Mouse (Mus musculus) intestine, embryonic 15.5 days (tissue): ENCODE data around the gene Fcrl1. TPM values are rescaled to one million over a fixed set of nuclear protein-coding genes. Genes with fewer than 3 reads are reported as not detected.
A peak's percentile ranks its signal among the peaks of the same experiment; 100 is the strongest.

Experiments
- ATAC-seq: fragments of 200-750 bp; cut with Nextera tagmentation; 2 replicates; pipeline ENCODE4 v1.8.0; 2017; ENCODE audit warnings: moderate TSS enrichment, moderate library complexity
- H3K27ac ChIP-seq: fragments of 300-500 bp; sonication (generic); 2 replicates; pipeline ENCODE4 v1.5.1; 2015; ENCODE audit warnings: mild to moderate bottlenecking, inconsistent platforms
- H3K27me3 ChIP-seq: fragments of 300-500 bp; sonication (generic); replicated peaks from 2 replicates; pipeline ENCODE4 v1.6.1; 2015; ENCODE audit warnings: inconsistent platforms
- H3K36me3 ChIP-seq: fragments of 300-500 bp; sonication (generic); 2 replicates; pipeline ENCODE4 v1.6.1; 2015; ENCODE audit warnings: inconsistent platforms
- H3K4me1 ChIP-seq: fragments of 300-500 bp; sonication (generic); replicated peaks from 2 replicates; pipeline ENCODE4 v1.6.1; 2015; ENCODE audit warnings: inconsistent platforms
- H3K4me2 ChIP-seq: fragments of 300-500 bp; sonication (generic); replicated peaks from 2 replicates; pipeline ENCODE4 v1.6.1; 2015; ENCODE audit warnings: mild to moderate bottlenecking, inconsistent platforms
- H3K4me3 ChIP-seq: fragments of 300-500 bp; sonication (generic); replicated peaks from 2 replicates; pipeline ENCODE4 v1.5.1; 2015; ENCODE audit warnings: inconsistent platforms
- H3K9ac ChIP-seq: fragments of 300-500 bp; sonication (generic); 2 replicates; pipeline ENCODE4 v1.6.1; 2015; ENCODE audit warnings: inconsistent platforms
- H3K9me3 ChIP-seq: fragments of 300-500 bp; sonication (generic); 2 replicates; pipeline ENCODE4 v1.6.1; 2016; ENCODE audit warnings: inconsistent platforms
- WGBS: fragments of 180-500 bp; shearing (Covaris S2); methylation state at CpG from one replicate; pipeline ENCODE4 v1.1.7; 2015; 5-methylcytosine and 5-hydroxymethylcytosine counted together
- polyA plus RNA-seq: library from polyadenylated mRNA; unstranded; fragments of >200 nt; fragmentation: Nextera tagmentation; extraction: Ambion mirVana; gene quantifications from 2 replicates; pipeline ENCODE4 v1.2.1, GENCODE M21; 2015

The Fcrl1 gene
- polyA plus RNA-seq, 1 experiment from 2014 or later, result 0.20 TPM

GRCm38 (mm10) chr3:87381806-87382712 lies 5.9 kb downstream of the Fcrl1 start:
- no peak for ATAC-seq
- Histone ChIP-seq H3K27me3 (no peaks in the 10 kb centered on the region), H3K9ac (no peak overlapping the region), H3K4me2 (no peak overlapping the region), H3K4me1 (no peaks in the 10 kb centered on the region), H3K27ac (no peak overlapping the region), H3K9me3 (no peaks in the 10 kb centered on the region), H3K36me3 (no peaks in the 10 kb centered on the region), H3K4me3 (no peak overlapping the region)
- WGBS, result 54% methylated on average over 6 of the region's 7 CpGs

GRCm38 (mm10) chr3:87383308-87383707 lies 7.1 kb downstream of the Fcrl1 start:
- Histone ChIP-seq H3K4me2 (no peak overlapping the region), H3K9ac (no peak overlapping the region), H3K36me3 (no peaks in the 10 kb centered on the region), H3K27me3 (no peaks in the 10 kb centered on the region), H3K27ac (no peak overlapping the region), H3K4me1 (no peaks in the 10 kb centered on the region), H3K4me3 (no peak overlapping the region), H3K9me3 (no peaks in the 10 kb centered on the region)
- 93% methylated on average over 3 of the region's 3 CpGs for WGBS
- ATAC-seq, result no peak

GRCm38 (mm10) chr3:87385105-87385504 lies 8.9 kb downstream of the Fcrl1 start:
- Histone ChIP-seq H3K27me3 (no peaks in the 10 kb centered on the region), H3K4me1 (no peaks in the 10 kb centered on the region), H3K4me2 (no peak overlapping the region), H3K9ac (no peak overlapping the region), H3K27ac (no peak overlapping the region), H3K9me3 (no peaks in the 10 kb centered on the region), H3K4me3 (no peak overlapping the region), H3K36me3 (no peaks in the 10 kb centered on the region)
- ATAC-seq, result no peak
- WGBS, result 78% methylated on average over 9 of the region's 9 CpGs

- H3K36me3 ChIP-seq, result no peaks in the 10 kb centered on the region
- peak overlapping the region; percentile 68 for H3K27ac ChIP-seq
- no peaks in the 10 kb centered on the region for H3K27me3 ChIP-seq
- H3K9ac ChIP-seq, result no peak overlapping the region
- ATAC-seq, result peak; percentile 59
- H3K9me3 ChIP-seq, result no peaks in the 10 kb centered on the region
- 57% methylated on average over 1 of the region's 1 CpGs for WGBS
- H3K4me2 ChIP-seq, result no peak overlapping the region
- H3K4me3 ChIP-seq, result no peak overlapping the region
- H3K4me1 ChIP-seq, result no peaks in the 10 kb centered on the region
Measured at GRCm38 (mm10) chr3:87390935-87391334, 14.7 kb downstream of the Fcrl1 start.

- H3K4me1 ChIP-seq, result no peaks in the 10 kb centered on the region
- no peaks in the 10 kb centered on the region for H3K36me3 ChIP-seq
- no peak overlapping the region for H3K9ac ChIP-seq
- no peak overlapping the region for H3K4me2 ChIP-seq
- no peak for ATAC-seq
- H3K27me3 ChIP-seq, result no peaks in the 10 kb centered on the region
- no peaks in the 10 kb centered on the region for H3K9me3 ChIP-seq
- 63% methylated on average over 4 of the region's 4 CpGs for WGBS
- H3K4me3 ChIP-seq, result no peak overlapping the region
- H3K27ac ChIP-seq, result no peak overlapping the region
Measured at GRCm38 (mm10) chr3:87398809-87399208, 22.6 kb downstream of the Fcrl1 start.

GRCm38 (mm10) chr3:87399906-87400305 lies 23.7 kb downstream of the Fcrl1 start:
- no peaks in the 10 kb centered on the region for H3K27me3 ChIP-seq

GRCm38 (mm10) chr3:87401321-87401720 lies 25.1 kb downstream of the Fcrl1 start:
- Histone ChIP-seq H3K9me3 (no peaks in the 10 kb centered on the region), H3K9ac (no peak overlapping the region), H3K27ac (no peak overlapping the region), H3K4me3 (no peak overlapping the region), H3K36me3 (no peaks in the 10 kb centered on the region), H3K4me1 (no peaks in the 10 kb centered on the region), H3K27me3 (no peaks in the 10 kb centered on the region), H3K4me2 (no peak overlapping the region)
- WGBS, result 62% methylated on average over 5 of the region's 5 CpGs
- ATAC-seq, result no peak

More at GRCm38 (mm10) chr3:87399906-87400305, 23.7 kb downstream of the Fcrl1 start:
- H3K4me2 ChIP-seq, result no peak overlapping the region
- H3K4me1 ChIP-seq, result no peaks in the 10 kb centered on the region
- H3K9ac ChIP-seq, result no peak overlapping the region
- 77% methylated on average over 4 of the region's 4 CpGs for WGBS
- no peaks in the 10 kb centered on the region for H3K9me3 ChIP-seq
- ATAC-seq, result no peak
- no peak overlapping the region for H3K27ac ChIP-seq
- H3K36me3 ChIP-seq, result no peaks in the 10 kb centered on the region
- H3K4me3 ChIP-seq, result no peak overlapping the region

- Histone ChIP-seq H3K4me3 (no peak overlapping the region), H3K9me3 (no peaks in the 10 kb centered on the region), H3K4me1 (no peaks in the 10 kb centered on the region), H3K27ac (no peak overlapping the region), H3K4me2 (no peak overlapping the region), H3K9ac (no peak overlapping the region), H3K36me3 (no peaks in the 10 kb centered on the region), H3K27me3 (no peaks in the 10 kb centered on the region)
- WGBS, result 17% methylated on average over 4 of the region's 4 CpGs
- no peak for ATAC-seq
Measured at GRCm38 (mm10) chr3:87408171-87408570, 32.0 kb downstream of the Fcrl1 start.

GRCm38 (mm10) chr3:87409196-87409935 lies 33.2 kb downstream of the Fcrl1 start:
- no peaks in the 10 kb centered on the region for H3K27me3 ChIP-seq
- no peaks in the 10 kb centered on the region for H3K36me3 ChIP-seq
- no peak for ATAC-seq
- WGBS, result 82% methylated on average over 4 of the region's 4 CpGs
- H3K4me2 ChIP-seq, result no peak overlapping the region
- no peak overlapping the region for H3K4me3 ChIP-seq
- H3K9ac ChIP-seq, result no peak overlapping the region
- H3K4me1 ChIP-seq, result no peaks in the 10 kb centered on the region
- no peaks in the 10 kb centered on the region for H3K9me3 ChIP-seq
- no peak overlapping the region for H3K27ac ChIP-seq

GRCm38 (mm10) chr3:87410605-87411004 lies 34.4 kb downstream of the Fcrl1 start:
- H3K36me3 ChIP-seq, result no peaks in the 10 kb centered on the region
- no peak overlapping the region for H3K9ac ChIP-seq
- H3K4me1 ChIP-seq, result no peaks in the 10 kb centered on the region
- no peak overlapping the region for H3K4me3 ChIP-seq
- H3K27ac ChIP-seq, result no peak overlapping the region
- no peak for ATAC-seq
- 78% methylated on average over 6 of the region's 6 CpGs for WGBS
- no peaks in the 10 kb centered on the region for H3K9me3 ChIP-seq
- H3K4me2 ChIP-seq, result no peak overlapping the region
- no peaks in the 10 kb centered on the region for H3K27me3 ChIP-seq

GRCm38 (mm10) chr3:87411150-87411549 lies 35.0 kb downstream of the Fcrl1 start:
- Histone ChIP-seq H3K9me3 (no peaks in the 10 kb centered on the region), H3K4me3 (no peak overlapping the region), H3K9ac (no peak overlapping the region), H3K4me1 (no peaks in the 10 kb centered on the region), H3K4me2 (no peak overlapping the region), H3K27me3 (no peaks in the 10 kb centered on the region), H3K27ac (no peak overlapping the region), H3K36me3 (no peaks in the 10 kb centered on the region)
- WGBS, result 7% methylated on average over 12 of the region's 12 CpGs
- peak; percentile 43; the same call in 1 of the 2 replicates for ATAC-seq

GRCm38 (mm10) chr3:87420645-87421044 lies 44.5 kb downstream of the Fcrl1 start:
- no peaks in the 10 kb centered on the region for H3K27me3 ChIP-seq
- 73% methylated on average over 1 of the region's 1 CpGs for WGBS
- H3K4me2 ChIP-seq, result no peak overlapping the region
- no peaks in the 10 kb centered on the region for H3K4me1 ChIP-seq
- H3K9ac ChIP-seq, result no peak overlapping the region
- no peaks in the 10 kb centered on the region for H3K9me3 ChIP-seq
- no peak overlapping the region for H3K27ac ChIP-seq
- H3K36me3 ChIP-seq, result no peaks in the 10 kb centered on the region
- no peak overlapping the region for H3K4me3 ChIP-seq
- ATAC-seq, result no peak
